Mouse (Mus musculus) forebrain, postnatal 0 days (tissue): ENCODE measurements around the gene Kndc1. TPM values are rescaled to one million over a fixed set of nuclear protein-coding genes. Genes with fewer than 3 reads are reported as not detected.

ENCODE experiments used
- ATAC-seq: fragments of 200-750 bp; cut with Nextera tagmentation; 2 replicates; pipeline ENCODE4 v1.8.0; 2017; ENCODE audit warnings: mild to moderate bottlenecking, moderate library complexity
- DNase-seq: peaks from one replicate; pipeline ENCODE4 v3.0.0-alpha.2; 2015
- H3K27ac ChIP-seq: fragments of 300-500 bp; sonication (generic); 2 replicates; pipeline ENCODE4 v1.5.1; 2014; ENCODE audit warnings: low read depth, mild to moderate bottlenecking, antibody characterized with exemption, low read length, moderate library complexity, mixed read lengths
- H3K27me3 ChIP-seq: fragments of 300-500 bp; sonication (generic); 2 replicates; pipeline ENCODE4 v1.6.1; 2014; ENCODE audit warnings: mild to moderate bottlenecking, low read length, mixed read lengths; ENCODE audit not compliant: insufficient read depth
- H3K36me3 ChIP-seq: fragments of 300-500 bp; sonication (generic); 2 replicates; pipeline ENCODE4 v1.6.1; 2014; ENCODE audit warnings: mild to moderate bottlenecking, moderate library complexity; ENCODE audit not compliant: insufficient read depth
- H3K4me1 ChIP-seq: fragments of 300-500 bp; sonication (generic); 2 replicates; pipeline ENCODE4 v1.6.1; 2014; ENCODE audit warnings: antibody characterized with exemption; ENCODE audit not compliant: insufficient read depth
- H3K4me2 ChIP-seq: fragments of 300-500 bp; sonication (generic); 2 replicates; pipeline ENCODE4 v1.6.1; 2014; ENCODE audit warnings: low read depth, mild to moderate bottlenecking, moderate library complexity
- H3K4me3 ChIP-seq: fragments of 300-500 bp; sonication (generic); 2 replicates; pipeline ENCODE4 v1.5.1; 2014; ENCODE audit warnings: low read depth, low read length, mixed read lengths
- H3K9ac ChIP-seq: fragments of 300-500 bp; sonication (generic); 2 replicates; pipeline ENCODE4 v1.6.1; 2014; ENCODE audit warnings: mild to moderate bottlenecking
- H3K9me3 ChIP-seq: fragments of 300-500 bp; sonication (generic); 2 replicates; pipeline ENCODE4 v1.6.1; 2016; ENCODE audit warnings: low read length
- CTCF ChIP-seq: sonication (generic); IDR thresholded peaks from 2 replicates; pipeline ENCODE4 v1.5.1; 2016; ENCODE audit warnings: antibody characterized with exemption, control low read depth, low read depth
- WGBS: fragments of 180-500 bp; shearing (Covaris S2); extraction: QIAGEN DNeasy Blood & Tissue Kit; methylation state at CpG from one replicate; pipeline ENCODE4 v1.1.7; 2014; 5-methylcytosine and 5-hydroxymethylcytosine counted together
- polyA plus RNA-seq: library from polyadenylated mRNA; unstranded; fragments of >200 nt; fragmentation: Nextera tagmentation; extraction: Ambion mirVana; gene quantifications from 2 replicates; pipeline ENCODE4 v1.2.1, GENCODE M21; 2015
- total RNA-seq: library from RNA; depleted of rRNA; stranded (reverse); fragments of >200 nt; gene quantifications from 2 replicates; pipeline ENCODE4 v1.2.3, GENCODE M21; 2014

Kndc1 gene
- total and polyA plus RNA-seq, 2 experiments from 2014 or later: 10.0 to 48.4 TPM

- no peak overlapping the region for H3K4me3 ChIP-seq
- WGBS: 90% methylated on average over 10 of the region's 10 CpGs
- ATAC-seq (no peak), DNase-seq (no peak)
- no peaks in the 10 kb centered on the region for H3K27me3 ChIP-seq
- H3K4me1 ChIP-seq: no peaks in the 10 kb centered on the region
- H3K9me3 ChIP-seq: no peaks in the 10 kb centered on the region
- H3K36me3 ChIP-seq: no peaks in the 10 kb centered on the region
- H3K4me2 ChIP-seq: no peak overlapping the region
- no peak for TF ChIP-seq CTCF
- H3K9ac ChIP-seq: no peak overlapping the region
- no peak overlapping the region for H3K27ac ChIP-seq
These were observed 66.6 kb downstream of the Kndc1 start for GRCm38 (mm10) chr7:139961141-139961540.

GRCm38 (mm10) chr7:139963814-139964213, 69.3 kb downstream of the Kndc1 start:
- ATAC-seq: no peak
- 60% methylated on average over 4 of the region's 4 CpGs for WGBS
- no peak for TF ChIP-seq CTCF

GRCm38 (mm10) chr7:139967175-139967574, 72.7 kb downstream of the Kndc1 start:
- Histone ChIP-seq H3K36me3 (no peaks in the 10 kb centered on the region), H3K9me3 (no peaks in the 10 kb centered on the region), H3K4me1 (no peaks in the 10 kb centered on the region), H3K4me2 (no peak overlapping the region), H3K27me3 (no peaks in the 10 kb centered on the region; the same call in 1 of the 2 replicates), H3K4me3 (no peak overlapping the region), H3K27ac (no peak overlapping the region), H3K9ac (no peak overlapping the region)
- TF ChIP-seq CTCF: no peak
- no peak for DNase-seq
- WGBS: 19% methylated on average over 4 of the region's 4 CpGs
- no peak for ATAC-seq

More at GRCm38 (mm10) chr7:139963814-139964213, 69.3 kb downstream of the Kndc1 start:
- Histone ChIP-seq H3K4me3 (no peak overlapping the region), H3K4me2 (no peak overlapping the region), H3K4me1 (no peaks in the 10 kb centered on the region), H3K36me3 (no peaks in the 10 kb centered on the region), H3K27ac (no peak overlapping the region), H3K9ac (no peak overlapping the region), H3K9me3 (no peaks in the 10 kb centered on the region), H3K27me3 (no peaks in the 10 kb centered on the region; the same call in 1 of the 2 replicates)
- no peak for DNase-seq

- Histone ChIP-seq H3K4me1 (no peaks in the 10 kb centered on the region), H3K27me3 (no peaks in the 10 kb centered on the region; the same call in 1 of the 2 replicates), H3K9ac (no peak overlapping the region), H3K9me3 (no peaks in the 10 kb centered on the region), H3K4me3 (no peak overlapping the region), H3K36me3 (no peaks in the 10 kb centered on the region), H3K27ac (no peak overlapping the region), H3K4me2 (no peak overlapping the region)
- DNase-seq (no peak), ATAC-seq (no peak)
- WGBS: 46% methylated on average over 5 of the region's 5 CpGs
- TF ChIP-seq CTCF: no peak
These were observed 73.9 kb downstream of the Kndc1 start for GRCm38 (mm10) chr7:139968428-139968827.

GRCm38 (mm10) chr7:139969348-139970130, 75.0 kb downstream of the Kndc1 start:
- ATAC-seq (peak; percentile 55; the same call in 1 of the 2 replicates), DNase-seq (peak; percentile 86)
- Histone ChIP-seq H3K4me1 (no peaks in the 10 kb centered on the region), H3K4me2 (no peak overlapping the region), H3K4me3 (no peak overlapping the region), H3K9me3 (no peaks in the 10 kb centered on the region), H3K27me3 (no peaks in the 10 kb centered on the region; the same call in 1 of the 2 replicates), H3K36me3 (no peaks in the 10 kb centered on the region), H3K9ac (no peak overlapping the region), H3K27ac (no peak overlapping the region)
- peak; percentile 90 for TF ChIP-seq CTCF
- 37% methylated on average over 10 of the region's 10 CpGs for WGBS

- H3K36me3 ChIP-seq: no peaks in the 10 kb centered on the region
- ATAC-seq (no peak), DNase-seq (no peak)
- 89% methylated on average over 10 of the region's 10 CpGs for WGBS
- H3K4me1 ChIP-seq: no peaks in the 10 kb centered on the region
- no peaks in the 10 kb centered on the region; the same call in 1 of the 2 replicates for H3K27me3 ChIP-seq
- H3K9me3 ChIP-seq: no peaks in the 10 kb centered on the region
- no peak overlapping the region for H3K4me2 ChIP-seq
- no peak overlapping the region for H3K9ac ChIP-seq
- H3K4me3 ChIP-seq: no peak overlapping the region
- no peak overlapping the region for H3K27ac ChIP-seq
- no peak for TF ChIP-seq CTCF
These were observed 75.9 kb downstream of the Kndc1 start for GRCm38 (mm10) chr7:139970216-139970919.

- Histone ChIP-seq H3K9ac (no peak overlapping the region), H3K36me3 (no peaks in the 10 kb centered on the region), H3K4me2 (no peak overlapping the region), H3K4me3 (no peak overlapping the region), H3K27me3 (no peaks in the 10 kb centered on the region; the same call in 1 of the 2 replicates), H3K4me1 (no peaks in the 10 kb centered on the region), H3K27ac (no peak overlapping the region), H3K9me3 (no peaks in the 10 kb centered on the region)
- DNase-seq (no peak), ATAC-seq (no peak)
- no peak for TF ChIP-seq CTCF
- 73% methylated on average over 5 of the region's 5 CpGs for WGBS
These were observed 76.5 kb downstream of the Kndc1 start for GRCm38 (mm10) chr7:139970979-139971378.
